Mouse (Mus musculus) hindbrain, embryonic 14.5 days (tissue): ENCODE results near the gene Cpm. TPM values are rescaled to one million over a fixed set of nuclear protein-coding genes. Genes with fewer than 3 reads are reported as not detected.

Source experiments
- ATAC-seq: fragments of 200-750 bp; cut with Nextera tagmentation; 2 replicates; pipeline ENCODE4 v1.8.0; 2017; ENCODE audit warnings: moderate number of reproducible peaks, mild to moderate bottlenecking, moderate TSS enrichment, moderate library complexity; ENCODE audit not compliant: low FRiP score
- DNase-seq: peaks from one replicate; pipeline ENCODE4 v3.0.0-alpha.2; 2015; ENCODE audit warnings: low spot score
- H3K27ac ChIP-seq: fragments of 300-500 bp; sonication (generic); 2 replicates; pipeline ENCODE4 v1.5.1; 2014; ENCODE audit warnings: mild to moderate bottlenecking, moderate library complexity
- H3K27me3 ChIP-seq: fragments of 300-500 bp; sonication (generic); 2 replicates; pipeline ENCODE4 v1.6.1; 2014; ENCODE audit warnings: mild to moderate bottlenecking, low read length, mixed read lengths; ENCODE audit not compliant: control insufficient read depth, insufficient read depth
- H3K36me3 ChIP-seq: fragments of 300-500 bp; sonication (generic); replicated peaks from 2 replicates; pipeline ENCODE4 v1.6.1; 2014; ENCODE audit not compliant: control insufficient read depth, insufficient read depth
- H3K4me1 ChIP-seq: fragments of 300-500 bp; sonication (generic); replicated peaks from 2 replicates; pipeline ENCODE4 v1.6.1; 2014; ENCODE audit warnings: antibody characterized with exemption, low read length, mixed read lengths; ENCODE audit not compliant: control insufficient read depth, insufficient read depth
- H3K4me2 ChIP-seq: fragments of 300-500 bp; sonication (generic); replicated peaks from 2 replicates; pipeline ENCODE4 v1.6.1; 2014; ENCODE audit warnings: mild to moderate bottlenecking, moderate library complexity
- H3K4me3 ChIP-seq: fragments of 300-500 bp; sonication (generic); replicated peaks from 2 replicates; pipeline ENCODE4 v1.5.1; 2014; ENCODE audit warnings: mild to moderate bottlenecking, low read length
- H3K9ac ChIP-seq: fragments of 300-500 bp; sonication (generic); 2 replicates; pipeline ENCODE4 v1.6.1; 2014
- H3K9me3 ChIP-seq: fragments of 300-500 bp; sonication (generic); 2 replicates; pipeline ENCODE4 v1.6.1; 2016; ENCODE audit warnings: low read length; ENCODE audit not compliant: control insufficient read depth
- WGBS: fragments of 180-500 bp; shearing (Covaris S2); extraction: QIAGEN DNeasy Blood & Tissue Kit; methylation state at CpG from one replicate; pipeline ENCODE4 v1.1.7; 2014; 5-methylcytosine and 5-hydroxymethylcytosine counted together
- polyA plus RNA-seq: library from polyadenylated mRNA; unstranded; fragments of >200 nt; fragmentation: Nextera tagmentation; extraction: Ambion mirVana; gene quantifications from 2 replicates; pipeline ENCODE4 v1.2.1, GENCODE M21; 2014

The Cpm gene
- polyA plus RNA-seq, 1 experiment from 2014 or later: 3.0 TPM

DNA sequence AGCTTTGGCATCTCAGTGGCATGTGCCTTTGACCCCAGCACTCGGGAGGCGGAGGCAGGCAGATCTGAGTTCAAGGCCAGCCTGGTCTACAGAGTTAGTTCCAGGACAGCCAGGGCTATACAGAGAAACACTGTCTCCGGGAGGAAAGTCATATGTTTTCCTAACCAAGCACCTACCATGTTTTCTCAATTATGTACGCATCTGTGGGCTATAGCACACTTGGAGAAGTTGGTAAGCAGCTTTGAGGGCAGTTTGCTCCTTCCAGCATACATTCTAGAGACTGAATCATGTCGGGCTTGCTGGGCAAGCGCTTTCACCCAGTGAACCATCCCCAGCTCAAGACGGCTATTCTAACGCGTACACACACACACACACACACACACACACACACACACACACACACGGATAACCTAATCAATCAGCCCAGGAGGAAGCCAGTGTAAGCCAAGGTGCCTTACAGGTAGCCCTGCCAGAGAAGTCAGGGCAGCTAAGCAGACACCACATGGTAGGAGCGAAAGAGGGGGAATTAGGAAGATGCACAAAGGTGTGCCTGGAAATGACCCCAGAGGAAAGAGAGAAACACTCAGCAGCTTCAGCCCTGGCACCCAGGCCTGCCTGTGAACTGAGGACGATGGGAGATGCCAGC, 51.7 kb downstream of the Cpm start:
- ATAC-seq: no peak
- 89% methylated on average over 12 of the region's 12 CpGs for WGBS
- Histone ChIP-seq H3K9ac (no peak overlapping the region), H3K9me3 (no peaks in the 10 kb centered on the region), H3K27me3 (no peaks in the 10 kb centered on the region), H3K27ac (no peak overlapping the region), H3K4me1 (no peaks in the 10 kb centered on the region), H3K4me2 (no peak overlapping the region), H3K36me3 (peaks cover 4% of the 10 kb centered on the region; the same call in 1 of the 2 replicates), H3K4me3 (no peak overlapping the region)
- DNase-seq: no peak

DNA sequence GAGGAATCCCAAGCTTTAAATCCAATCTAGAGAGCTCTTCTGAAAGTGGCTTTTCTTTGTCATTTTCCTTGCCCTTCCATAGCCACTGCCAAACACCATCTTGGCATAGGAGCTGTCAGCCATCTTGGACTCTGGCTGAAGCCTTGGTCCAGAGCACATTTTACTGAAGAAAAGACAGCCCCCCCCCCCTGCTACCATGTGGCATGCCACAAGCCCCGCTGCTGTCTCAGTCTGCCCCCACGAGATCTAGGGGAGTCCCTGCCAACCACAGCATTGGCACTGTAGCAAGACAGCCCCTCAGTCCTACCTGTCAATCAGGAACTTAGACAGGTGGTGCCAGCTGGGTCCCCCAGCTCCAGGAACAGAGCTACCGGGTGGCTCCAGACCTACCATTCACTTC, 52.2 kb downstream of the Cpm start:
- WGBS: 81% methylated on average over 3 of the region's 3 CpGs
- no peak for ATAC-seq
- no peaks in the 10 kb centered on the region for H3K4me1 ChIP-seq
- H3K4me3 ChIP-seq: no peak overlapping the region
- H3K9me3 ChIP-seq: no peaks in the 10 kb centered on the region
- no peak overlapping the region for H3K9ac ChIP-seq
- DNase-seq: no peak
- no peaks in the 10 kb centered on the region for H3K27me3 ChIP-seq
- peaks cover 4% of the 10 kb centered on the region; the same call in 1 of the 2 replicates for H3K36me3 ChIP-seq
- H3K27ac ChIP-seq: no peak overlapping the region
- H3K4me2 ChIP-seq: no peak overlapping the region

DNA sequence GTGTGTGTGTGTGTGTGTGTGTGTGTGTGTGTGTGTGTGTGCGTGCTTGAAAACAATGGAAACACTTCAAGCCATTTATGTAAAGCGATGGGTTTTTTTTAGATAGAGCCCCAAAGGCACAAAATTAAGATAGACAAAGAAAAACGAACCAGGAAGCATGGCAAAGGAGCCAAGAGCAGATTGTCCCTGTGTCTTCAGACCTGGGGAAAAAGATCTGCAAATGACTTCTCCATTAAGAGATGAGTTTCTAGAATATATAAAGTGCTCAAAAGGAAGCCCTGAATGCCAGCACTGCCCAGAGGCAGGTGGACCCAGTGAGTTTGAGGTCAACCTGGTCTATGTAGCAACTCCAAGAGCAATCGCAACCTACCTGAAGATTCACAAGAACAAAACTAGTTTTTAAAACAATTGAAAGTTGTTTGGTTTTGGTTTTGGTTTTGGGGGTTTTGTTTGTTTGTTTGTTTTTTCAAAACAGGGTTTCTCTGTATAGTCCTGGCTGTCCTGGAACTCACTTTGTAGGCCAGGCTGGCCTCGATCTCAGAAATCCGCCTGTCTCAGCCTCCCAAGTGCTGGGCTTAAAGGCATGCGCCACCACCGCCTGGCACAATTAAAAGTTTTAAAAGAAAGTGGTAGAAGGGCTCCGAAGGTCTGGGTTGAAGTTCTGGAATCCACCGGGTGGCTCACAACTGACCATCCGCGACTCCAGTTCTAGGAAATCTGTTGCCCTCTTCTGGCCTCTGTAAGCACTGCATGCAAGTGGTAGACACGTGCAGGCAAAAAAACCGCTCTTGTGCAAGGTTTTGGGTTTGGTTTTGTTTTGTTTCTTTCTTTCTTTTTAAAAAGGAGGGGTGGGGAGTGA, 52.9 kb downstream of the Cpm start:
- Histone ChIP-seq H3K9ac (no peak overlapping the region), H3K4me3 (no peak overlapping the region), H3K4me1 (no peaks in the 10 kb centered on the region), H3K36me3 (peaks cover 4% of the 10 kb centered on the region; the same call in 1 of the 2 replicates), H3K27ac (no peak overlapping the region), H3K27me3 (no peaks in the 10 kb centered on the region), H3K9me3 (no peaks in the 10 kb centered on the region), H3K4me2 (no peak overlapping the region)
- no peak for DNase-seq
- whole genome bisulfite sequencing: 66% methylated on average over 14 of the region's 14 CpGs
- no peak for ATAC-seq

DNA sequence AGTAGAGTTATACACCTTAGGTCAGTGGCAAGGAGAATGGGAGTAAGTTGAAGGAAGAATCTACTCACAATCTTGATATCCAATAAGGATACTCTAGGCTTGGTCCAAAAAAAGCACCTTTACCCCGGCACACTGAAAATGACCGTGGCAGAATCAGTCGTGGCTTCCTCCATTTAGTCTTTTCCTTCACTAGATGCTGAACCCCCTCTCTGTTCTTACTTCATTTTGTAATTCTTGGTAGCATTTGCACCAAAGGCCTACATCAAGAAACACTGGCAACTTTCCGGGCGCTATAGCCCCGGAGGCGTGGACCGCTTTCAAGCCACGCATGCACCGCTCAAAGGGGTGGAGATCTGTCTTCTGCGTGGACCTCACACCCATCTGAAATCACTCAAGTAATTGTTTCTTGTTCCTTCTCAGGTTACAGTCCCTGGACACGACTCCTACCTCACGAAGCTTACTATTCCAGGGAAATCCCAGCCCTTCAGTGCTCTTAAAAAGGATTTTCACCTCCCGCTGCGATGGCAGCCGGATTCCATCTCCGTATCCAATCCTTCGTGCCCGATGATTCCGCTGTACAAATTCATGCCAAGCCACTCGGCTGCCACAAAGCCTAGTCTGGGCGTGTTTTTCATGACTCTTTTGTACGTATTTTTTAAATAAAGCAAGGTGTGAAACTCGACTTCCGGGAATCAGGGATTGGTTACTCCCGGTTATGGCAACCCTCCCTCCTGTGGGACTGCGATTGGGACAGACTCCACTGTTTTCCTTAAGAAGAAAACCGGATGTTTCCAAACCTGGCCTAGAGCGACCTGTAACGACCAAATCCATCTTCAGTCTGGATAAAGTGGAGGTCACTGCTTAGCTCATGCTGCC, 53.8 kb downstream of the Cpm start:
- H3K27me3 ChIP-seq: no peaks in the 10 kb centered on the region
- H3K4me3 ChIP-seq: no peak overlapping the region
- no peak overlapping the region for H3K4me2 ChIP-seq
- no peak for DNase-seq
- WGBS: 83% methylated on average over 30 of the region's 30 CpGs
- ATAC-seq: no peak
- H3K9me3 ChIP-seq: no peaks in the 10 kb centered on the region
- H3K27ac ChIP-seq: no peak overlapping the region
- H3K9ac ChIP-seq: no peak overlapping the region
- H3K4me1 ChIP-seq: no peaks in the 10 kb centered on the region
- peaks cover 11% of the 10 kb centered on the region for H3K36me3 ChIP-seq

DNA sequence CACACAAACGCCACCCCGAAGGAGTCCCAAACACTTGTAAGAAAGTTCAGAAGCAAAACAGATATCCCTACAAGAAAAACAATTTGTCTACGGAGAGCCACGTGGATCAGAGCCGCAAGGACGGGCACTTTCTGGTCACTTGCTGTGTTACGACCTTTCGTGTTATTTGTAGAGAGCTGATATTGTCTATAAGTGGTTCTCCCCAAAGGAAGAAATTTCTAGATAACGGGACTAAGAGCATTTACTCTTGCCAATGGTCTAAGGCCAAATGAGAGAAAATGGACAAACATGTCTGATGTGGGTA, 54.4 kb downstream of the Cpm start:
- no peaks in the 10 kb centered on the region for H3K4me1 ChIP-seq
- no peak for DNase-seq
- H3K9ac ChIP-seq: no peak overlapping the region
- no peak for ATAC-seq
- 96% methylated on average over 9 of the region's 9 CpGs for WGBS
- H3K27ac ChIP-seq: no peak overlapping the region
- H3K27me3 ChIP-seq: no peaks in the 10 kb centered on the region
- no peak overlapping the region for H3K4me2 ChIP-seq
- no peaks in the 10 kb centered on the region for H3K9me3 ChIP-seq
- no peak overlapping the region for H3K4me3 ChIP-seq
- H3K36me3 ChIP-seq: peaks cover 17% of the 10 kb centered on the region

DNA sequence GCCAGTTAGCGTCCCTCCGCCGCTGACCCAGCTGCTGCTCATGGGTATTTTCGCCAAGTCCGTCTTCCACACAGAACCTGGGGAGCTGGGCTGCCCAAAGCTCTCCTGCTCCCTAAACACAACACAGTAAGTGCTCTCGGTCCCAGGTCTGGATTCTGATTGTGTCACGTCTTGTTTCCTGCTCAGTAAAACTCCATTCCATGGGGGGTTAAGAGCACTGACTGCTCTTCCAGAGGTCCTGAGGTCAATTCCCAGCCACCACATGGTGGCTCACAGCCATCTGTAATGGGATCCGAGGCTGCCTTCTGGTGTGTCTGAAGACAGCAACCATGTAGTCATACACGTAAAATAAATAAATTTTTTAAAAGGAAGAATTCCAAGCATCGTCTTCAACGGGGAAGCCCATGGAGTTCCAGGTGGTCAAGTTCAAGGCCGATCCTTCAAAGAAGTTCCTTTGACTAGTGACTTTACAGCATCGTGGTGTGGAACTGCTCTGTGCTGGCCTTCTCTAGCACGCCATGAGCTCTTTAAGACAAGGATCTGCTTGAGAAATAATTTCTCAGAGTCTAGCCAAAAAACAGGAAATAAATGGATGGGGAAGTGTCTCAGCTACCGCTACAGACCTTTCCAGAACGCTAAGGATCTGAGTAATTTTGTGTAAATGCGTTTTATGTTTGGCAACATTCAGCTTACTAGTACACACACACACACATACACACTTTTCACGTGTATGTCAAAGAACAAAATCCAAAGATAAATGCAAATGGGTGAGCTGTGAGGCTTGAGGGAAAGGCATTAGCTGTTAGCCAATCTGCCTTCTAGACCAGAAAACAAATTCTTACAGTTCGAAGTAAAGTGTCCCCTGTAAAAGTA, 55.2 kb downstream of the Cpm start:
- no peaks in the 10 kb centered on the region for H3K9me3 ChIP-seq
- WGBS: 90% methylated on average over 19 of the region's 19 CpGs
- ATAC-seq (no peak), DNase-seq (no peak)
- no peak overlapping the region for H3K4me2 ChIP-seq
- no peak overlapping the region for H3K9ac ChIP-seq
- H3K27ac ChIP-seq: no peak overlapping the region
- peaks cover 25% of the 10 kb centered on the region for H3K36me3 ChIP-seq
- H3K27me3 ChIP-seq: no peaks in the 10 kb centered on the region
- no peaks in the 10 kb centered on the region for H3K4me1 ChIP-seq
- H3K4me3 ChIP-seq: no peak overlapping the region

DNA sequence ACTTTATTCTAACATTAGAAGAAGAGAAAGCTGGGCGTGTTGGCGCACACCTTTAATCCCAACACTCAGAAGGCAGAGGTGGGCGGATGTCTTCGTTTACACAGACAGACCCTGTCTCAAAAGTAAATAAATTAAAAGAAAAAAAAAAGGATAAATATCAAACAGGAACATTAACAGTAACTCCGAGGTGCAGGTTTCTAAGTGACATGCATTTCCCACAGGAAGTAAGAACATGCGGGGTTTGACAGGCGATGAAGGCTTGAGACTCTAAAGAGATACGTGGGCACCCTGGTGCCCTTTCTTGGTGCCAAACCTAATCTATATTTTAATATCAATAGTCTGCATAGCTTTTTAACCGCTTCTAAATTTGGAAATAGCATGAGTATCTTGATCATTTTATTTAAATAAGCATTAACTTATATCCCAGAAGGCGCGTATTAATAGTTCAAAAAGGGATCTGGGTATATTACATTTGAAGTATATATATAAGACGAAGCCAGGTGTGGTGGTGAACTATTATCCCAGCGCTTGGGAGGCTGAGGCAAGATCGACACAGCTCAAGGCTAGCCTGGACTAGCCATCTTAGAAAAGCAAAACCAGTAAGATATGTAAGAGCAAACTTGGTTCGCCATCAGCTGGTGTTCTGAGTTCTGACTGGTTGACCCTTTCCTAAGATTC, 56.0 kb downstream of the Cpm start:
- ATAC-seq (no peak), DNase-seq (no peak)
- Histone ChIP-seq H3K9me3 (no peaks in the 10 kb centered on the region), H3K4me2 (no peak overlapping the region), H3K27me3 (no peaks in the 10 kb centered on the region), H3K36me3 (peaks cover 32% of the 10 kb centered on the region), H3K4me1 (no peaks in the 10 kb centered on the region), H3K4me3 (no peak overlapping the region), H3K27ac (no peak overlapping the region), H3K9ac (no peak overlapping the region)
- WGBS: 94% methylated on average over 15 of the region's 15 CpGs

DNA sequence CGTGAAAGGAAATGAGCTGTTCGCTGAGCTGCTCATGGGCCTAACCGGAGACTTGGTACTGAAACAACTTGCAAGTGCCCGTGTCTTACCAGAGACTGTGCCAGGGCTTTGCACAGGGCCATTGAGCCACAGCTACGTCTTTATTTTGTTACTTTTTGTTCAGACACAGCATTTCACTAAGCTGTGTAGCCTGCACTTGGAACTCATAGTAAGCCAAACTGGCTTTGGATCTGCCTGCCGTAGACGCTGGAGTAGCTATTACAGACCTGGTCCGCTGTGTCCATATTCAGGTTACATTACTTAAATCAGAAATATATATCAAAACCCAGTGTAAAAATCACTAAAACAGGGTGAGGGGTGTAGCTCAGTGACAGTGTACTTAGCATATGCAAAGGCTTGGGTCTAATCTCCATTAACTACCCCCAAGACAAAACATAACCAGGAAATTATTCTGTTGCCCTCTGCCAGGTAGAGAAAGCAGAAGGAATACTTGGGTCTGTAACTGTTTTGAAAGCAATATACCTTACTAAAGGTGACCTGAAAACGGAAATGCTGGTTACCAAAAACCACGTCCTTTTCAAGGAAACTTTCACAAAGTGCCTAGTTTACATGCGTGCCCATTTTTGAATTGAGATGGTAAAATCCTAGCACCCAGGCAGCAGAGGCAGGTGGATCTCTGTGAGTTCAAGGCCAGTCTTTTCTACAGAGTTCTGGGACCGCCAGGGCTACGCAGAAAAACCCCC, 56.7 kb downstream of the Cpm start:
- H3K9ac ChIP-seq: no peak overlapping the region
- H3K36me3 ChIP-seq: peaks cover 39% of the 10 kb centered on the region
- no peak overlapping the region for H3K27ac ChIP-seq
- H3K9me3 ChIP-seq: no peaks in the 10 kb centered on the region
- no peak overlapping the region for H3K4me2 ChIP-seq
- H3K4me3 ChIP-seq: no peak overlapping the region
- DNase-seq (no peak), ATAC-seq (no peak)
- 90% methylated on average over 13 of the region's 13 CpGs for WGBS
- no peaks in the 10 kb centered on the region for H3K4me1 ChIP-seq
- H3K27me3 ChIP-seq: no peaks in the 10 kb centered on the region
